Mouse (Mus musculus): ENCODE data around the gene Ptcd1.
"Not testable (repeated sequence)": the region's sequence is repeated elsewhere in the genome, so short reads cannot be mapped to it uniquely, and the experiment has no call there.

The Ptcd1 gene

DNA sequence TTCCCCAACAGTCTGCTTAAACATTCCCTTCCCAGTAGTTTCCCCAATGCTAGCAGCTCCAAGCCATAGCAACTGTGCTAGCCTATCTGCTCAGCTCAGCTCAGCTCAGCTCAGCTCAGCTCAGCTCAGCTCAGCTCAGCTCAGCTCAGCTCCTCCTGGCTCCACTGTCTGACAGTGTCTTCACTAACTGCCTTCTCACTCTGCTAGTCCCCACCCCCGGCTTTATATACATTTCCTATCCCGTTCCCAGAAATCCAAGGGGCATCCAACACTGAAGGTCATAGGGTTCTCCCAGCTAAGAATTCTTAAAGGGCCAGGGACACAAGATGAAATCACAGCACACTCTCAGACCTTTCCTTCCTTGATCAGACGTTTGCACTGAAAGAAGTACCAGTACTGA lies 2.2 kb downstream of the Ptcd1 start:
- no peak for DNase-seq (ENCODE audit: low spot score in 2 of 2)

GRCm38 (mm10) chr5:145161361-145161760 lies 5.5 kb downstream of the Ptcd1 start:
- no peak for DNase-seq (ENCODE audit: low spot score in 2 of 2)

GRCm38 (mm10) chr5:145152690-145153089 lies 14.2 kb downstream of the Ptcd1 start:
- no peak for DNase-seq (ENCODE audit: low spot score in 2 of 2)

- no peak for DNase-seq (ENCODE audit: low spot score in 2 of 2)
Measured at GRCm38 (mm10) chr5:145149294-145149693, 17.6 kb downstream of the Ptcd1 start.

GRCm38 (mm10) chr5:145147748-145148147 lies 19.2 kb downstream of the Ptcd1 start:
- DNase-seq (ENCODE audit: low spot score in 2 of 2): no peak

DNA sequence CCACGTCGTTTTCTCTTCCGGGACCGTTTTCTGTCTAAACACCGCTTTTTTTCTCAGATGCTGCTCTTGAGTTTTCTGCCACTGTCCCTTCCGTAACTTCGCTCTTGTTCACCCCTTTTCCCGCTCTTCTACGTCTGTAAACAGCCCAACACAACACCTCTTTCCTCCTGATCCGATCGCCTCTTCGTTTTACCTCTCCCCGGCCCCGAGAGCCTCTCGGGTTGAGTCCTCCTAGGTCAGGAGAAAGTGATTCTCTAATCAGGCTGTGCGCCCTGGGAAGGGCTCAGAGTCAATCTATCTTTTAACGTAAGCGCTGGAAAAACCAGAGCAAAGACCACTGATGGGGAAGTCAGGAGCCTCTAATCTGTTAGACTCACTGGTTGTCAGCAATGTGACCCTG lies 26.3 kb downstream of the Ptcd1 start:
- no peak for DNase-seq (ENCODE audit: low spot score in 2 of 2)

- DNase-seq (ENCODE audit: low spot score in 2 of 2): peak; percentile 92 to 96
Measured at GRCm38 (mm10) chr5:145139571-145140519, 27.1 kb downstream of the Ptcd1 start, which contains the start of the genes Pdap1 and Bud31. Gene Pdap1, minus strand, starts transcription at chr5:145140238. Gene Bud31, plus strand, starts transcription at chr5:145140362.

DNA sequence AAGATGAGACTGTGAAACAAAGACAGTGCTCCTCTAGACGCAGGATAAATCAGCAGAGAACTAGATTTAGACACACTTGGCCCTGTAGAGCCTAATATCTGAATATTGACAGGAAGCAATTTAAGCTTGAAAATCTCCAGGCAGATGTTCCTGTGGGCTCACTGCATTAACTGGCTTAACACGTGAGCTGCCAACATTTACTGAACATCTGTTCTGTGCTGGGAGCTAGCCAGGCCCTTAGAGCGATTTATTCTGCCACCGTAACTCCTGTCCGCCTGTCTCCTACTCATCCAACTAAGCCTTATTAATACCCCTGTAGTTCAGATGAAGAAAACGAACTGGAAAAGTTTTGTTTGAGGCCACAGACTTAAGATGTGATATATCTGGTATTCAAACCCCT lies 28.1 kb downstream of the Ptcd1 start:
- no peak for DNase-seq (ENCODE audit: low spot score in 2 of 2)

GRCm38 (mm10) chr5:145133275-145133674 lies 33.6 kb downstream of the Ptcd1 start:
- not testable (repeated sequence) for DNase-seq (ENCODE audit: low spot score in 2 of 2)

- DNase-seq (ENCODE audit: low spot score in 2 of 2): no peak
Measured at GRCm38 (mm10) chr5:145130995-145131394, 35.9 kb downstream of the Ptcd1 start.

- no peak for DNase-seq (ENCODE audit: low spot score in 2 of 2)
Measured at GRCm38 (mm10) chr5:145130191-145130590, 36.7 kb downstream of the Ptcd1 start.

GRCm38 (mm10) chr5:145129773-145130172 lies 37.1 kb downstream of the Ptcd1 start:
- DNase-seq (ENCODE audit: low spot score in 2 of 2): not testable (repeated sequence)

- DNase-seq (ENCODE audit: low spot score in 2 of 2): no peak
Measured at GRCm38 (mm10) chr5:145129124-145129523, 37.8 kb downstream of the Ptcd1 start.

- DNase-seq (ENCODE audit: low spot score in 2 of 2): no peak
Measured at GRCm38 (mm10) chr5:145126580-145126979, 40.3 kb downstream of the Ptcd1 start.

GRCm38 (mm10) chr5:145123396-145123795 lies 43.5 kb downstream of the Ptcd1 start:
- DNase-seq (ENCODE audit: low spot score in 2 of 2): no peak

DNA sequence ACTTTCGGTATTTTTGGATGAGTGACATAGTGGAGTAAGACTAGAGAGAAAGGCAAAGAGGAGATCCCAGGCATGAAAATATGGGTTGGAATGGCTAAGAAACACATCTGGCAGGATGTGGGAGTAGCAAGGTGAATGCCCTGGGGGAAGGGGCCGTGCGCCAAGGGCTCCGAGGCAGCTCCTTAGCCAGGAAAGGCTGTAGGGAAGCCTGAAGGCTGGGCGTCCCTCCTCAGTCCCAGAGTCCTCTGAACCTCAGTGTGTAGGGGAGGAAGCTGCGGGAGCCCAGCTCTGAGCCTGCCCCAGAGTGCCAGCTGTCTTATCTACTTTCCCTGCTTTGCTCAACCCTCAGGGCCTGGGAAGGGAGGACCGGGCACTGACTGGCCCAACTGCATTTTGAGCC lies 46.0 kb downstream of the Ptcd1 start:
- no peak for DNase-seq (ENCODE audit: low spot score in 2 of 2)

DNA sequence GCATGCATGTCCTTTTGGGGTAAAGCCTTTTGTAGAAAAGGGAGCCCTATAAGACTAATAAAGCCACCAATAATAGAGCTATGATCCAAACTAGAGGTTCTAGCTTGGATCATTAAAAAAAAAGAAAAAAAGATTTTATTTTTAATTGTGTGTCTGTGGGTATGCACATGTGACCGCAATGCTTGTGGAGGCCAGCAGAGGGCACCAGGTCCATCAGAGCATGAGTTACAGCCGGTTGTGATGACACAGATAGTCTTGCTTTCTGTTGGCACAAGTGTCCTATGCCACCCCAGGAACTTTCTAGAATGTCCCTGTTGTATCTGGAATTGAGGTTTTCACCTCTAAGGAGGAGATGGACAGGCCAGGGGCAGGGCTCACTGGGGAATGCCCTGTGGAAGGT lies 47.5 kb downstream of the Ptcd1 start:
- DNase-seq (ENCODE audit: low spot score in 2 of 2): no peak

DNA sequence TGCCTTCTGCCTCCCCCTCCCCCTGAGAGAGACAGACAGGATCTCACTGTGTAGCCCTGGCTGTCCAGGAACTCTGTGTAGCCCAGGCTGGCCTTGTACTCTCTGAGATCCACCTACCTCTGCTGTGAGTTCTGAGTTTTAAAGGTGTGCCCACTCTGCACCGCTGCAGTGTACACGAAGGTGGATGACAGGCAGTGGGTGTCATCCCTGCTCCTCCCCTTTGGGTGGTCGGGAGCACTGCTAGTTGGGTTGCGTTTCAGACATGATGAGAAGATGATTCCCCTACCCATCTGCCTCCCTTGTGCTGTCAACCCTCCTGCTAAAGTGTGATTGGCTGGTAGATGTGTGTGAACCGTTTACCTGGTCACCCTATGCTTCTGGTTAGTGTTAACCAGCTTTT lies 48.4 kb downstream of the Ptcd1 start:
- DNase-seq (ENCODE audit: low spot score in 2 of 2): no peak

GRCm38 (mm10) chr5:145118005-145118404 lies 48.9 kb downstream of the Ptcd1 start:
- DNase-seq (ENCODE audit: low spot score in 2 of 2): no peak

- peak; percentile 58 to 77 for DNase-seq (ENCODE audit: low spot score in 2 of 2)
Measured at GRCm38 (mm10) chr5:145116916-145117315, 50.0 kb downstream of the Ptcd1 start.

DNA sequence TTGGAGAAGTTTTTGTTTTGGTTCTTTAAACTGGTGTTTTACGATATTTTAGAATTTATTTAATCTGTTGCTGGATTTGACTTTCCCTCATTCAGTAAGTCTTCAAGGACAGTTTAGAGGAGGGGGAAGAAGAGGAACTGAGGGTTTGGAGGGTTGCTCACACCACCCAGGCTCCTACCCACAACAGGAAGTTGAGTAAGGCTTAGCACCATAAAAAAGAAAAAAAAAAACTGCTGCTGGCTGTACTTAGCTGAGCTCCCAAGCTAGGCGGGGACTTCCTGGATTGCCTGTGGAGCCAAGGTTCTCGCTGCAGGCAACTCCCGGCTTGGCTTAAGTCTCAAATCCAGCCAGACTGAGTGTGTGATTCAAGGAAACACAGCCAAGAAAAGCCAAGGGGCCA lies 50.6 kb downstream of the Ptcd1 start:
- peak in 1 of 2 experiments; percentile 68 for DNase-seq (ENCODE audit: low spot score in 2 of 2)

DNA sequence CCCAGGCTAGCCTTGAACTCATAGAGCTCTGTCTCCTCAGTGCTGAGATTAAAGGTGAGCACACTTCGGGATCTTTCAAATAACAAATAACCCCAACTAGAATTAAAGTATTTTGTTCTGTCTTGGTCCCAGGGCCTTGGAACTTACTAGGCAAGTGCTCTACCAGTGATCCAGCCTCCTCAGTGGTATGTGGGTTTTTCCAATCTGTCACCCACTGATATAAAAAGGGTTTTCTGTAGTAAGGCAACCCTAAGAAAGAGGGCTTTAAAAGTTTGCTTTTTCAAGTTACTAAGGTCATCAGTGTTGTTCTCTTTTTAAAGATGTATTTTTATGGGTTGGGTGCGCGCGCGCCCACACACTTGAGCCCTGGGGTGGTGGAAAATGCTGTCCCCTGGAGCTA lies 51.2 kb downstream of the Ptcd1 start:
- no peak for DNase-seq (ENCODE audit: low spot score in 2 of 2)
